Mouse (Mus musculus): Measurements from ENCODE around the gene Mapkapk2.

Gene Mapkapk2

DNA sequence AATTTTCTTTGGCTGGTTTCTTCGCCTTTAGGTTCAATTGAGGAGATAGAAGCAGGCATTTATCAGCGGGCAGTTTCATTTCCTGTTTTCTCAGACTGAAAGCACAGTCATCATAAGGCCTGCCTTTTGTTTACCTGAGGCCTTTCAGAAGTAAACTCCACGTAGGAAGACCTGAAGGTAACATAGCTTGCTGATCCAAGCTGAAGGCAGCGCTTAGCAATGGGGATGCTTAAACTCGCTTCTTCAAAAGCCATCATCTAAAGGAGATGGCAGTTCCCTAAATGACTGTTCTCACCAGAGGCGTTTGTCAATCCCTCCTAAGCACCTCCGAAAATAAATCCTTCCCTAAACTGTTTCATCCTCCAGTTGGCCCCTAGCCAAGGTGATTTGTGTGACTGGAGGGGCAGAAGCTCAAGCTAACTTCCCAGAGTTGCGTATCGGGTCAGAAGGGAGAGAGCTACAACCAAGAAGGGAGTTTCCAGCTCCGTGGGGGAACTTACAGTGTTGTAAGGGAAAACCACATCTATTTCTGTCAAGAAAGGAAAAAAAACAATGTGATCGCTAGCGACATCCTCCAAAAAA lies 13.0 kb upstream of the Mapkapk2 start:
- peak in 1 of 2 experiments; percentile 36 for DNase-seq (ENCODE audit: low spot score in 2 of 2)

DNA sequence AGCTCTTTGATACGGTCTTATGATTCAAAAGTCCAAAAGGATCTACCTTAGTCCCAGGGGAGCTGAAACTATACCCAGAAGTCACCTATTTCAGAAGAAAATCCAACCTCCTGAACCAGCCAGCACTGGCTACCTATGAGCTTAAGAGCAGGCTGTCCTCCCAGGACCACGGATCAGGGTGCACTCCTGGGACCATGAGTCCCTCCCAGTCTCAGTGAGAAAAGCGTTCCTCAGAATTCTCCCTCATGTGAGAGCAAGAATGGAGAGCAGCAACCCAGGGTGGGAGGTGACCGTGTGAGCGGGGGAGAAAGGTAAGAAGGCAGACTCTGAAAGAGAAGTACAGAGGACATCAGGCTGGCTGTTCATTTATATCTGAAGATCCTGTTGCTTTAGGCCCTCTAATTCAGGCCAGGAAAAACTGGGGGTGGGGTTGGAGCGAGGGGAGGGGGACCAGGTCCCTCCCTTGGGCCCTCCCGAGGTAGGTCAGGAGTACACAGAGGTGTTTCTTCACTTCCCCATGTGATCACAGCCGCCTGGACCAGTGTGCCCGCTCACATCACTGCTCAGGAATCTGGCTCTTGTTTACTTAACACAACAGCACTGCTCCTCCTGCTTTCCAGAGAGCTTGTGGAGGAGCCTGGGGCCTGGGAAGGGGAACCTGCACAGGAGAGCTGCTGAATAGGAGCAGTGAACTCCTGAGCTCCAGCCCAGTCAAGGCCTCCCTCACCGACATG lies 10.1 kb upstream of the Mapkapk2 start:
- no peak for DNase-seq (ENCODE audit: low spot score in 2 of 2)

DNA sequence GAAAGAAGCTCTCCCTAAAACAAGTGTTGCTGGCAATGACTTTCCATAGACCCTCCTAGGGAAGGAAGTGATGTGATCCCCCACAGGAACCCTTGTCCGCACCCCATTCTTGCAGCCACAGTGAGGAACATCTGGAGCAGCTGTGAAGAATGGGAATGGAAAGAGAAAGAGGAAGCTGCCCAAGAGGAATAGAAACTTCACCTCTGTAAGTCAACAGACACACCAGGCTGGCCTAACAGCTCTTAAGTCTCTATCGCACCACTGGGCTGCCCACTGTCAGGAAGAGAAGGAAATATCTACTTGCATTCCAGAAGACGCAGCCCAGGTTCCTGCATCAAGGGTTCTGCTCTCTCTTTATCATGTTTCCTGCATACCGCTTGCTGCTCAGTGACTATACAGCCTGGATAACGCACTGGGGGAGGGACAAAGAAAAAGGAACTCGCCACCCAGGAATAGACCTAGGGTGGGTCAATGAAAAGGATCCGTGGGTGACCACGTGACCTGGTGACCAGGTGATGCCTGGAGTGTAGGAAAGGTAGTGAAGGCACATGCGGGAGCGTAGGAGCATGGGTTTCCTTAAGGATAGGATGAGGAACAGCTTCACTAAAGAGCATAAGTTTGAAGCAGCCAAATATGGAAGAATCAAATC lies 6.3 kb upstream of the Mapkapk2 start:
- DNase-seq (ENCODE audit: low spot score in 2 of 2): no peak

DNA sequence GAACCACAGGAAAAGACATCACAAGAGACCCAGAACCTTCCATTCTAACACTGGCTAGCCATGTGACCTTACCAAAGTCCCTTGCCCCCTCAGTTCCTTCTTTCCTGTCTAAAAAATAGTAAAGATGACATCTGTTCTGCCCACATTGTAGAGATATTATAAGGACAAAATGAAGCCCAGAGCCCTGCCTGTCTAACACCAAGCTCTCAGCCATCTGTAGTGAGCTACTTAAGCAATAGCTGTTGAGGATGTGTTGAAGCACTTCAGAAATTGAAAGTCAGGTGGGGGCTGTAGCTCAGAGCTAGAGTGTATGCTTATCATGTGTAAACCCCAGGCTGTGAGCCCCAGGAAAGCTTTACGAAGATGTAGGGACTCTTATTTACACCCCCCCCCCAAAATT lies 3.2 kb upstream of the Mapkapk2 start:
- no peak for DNase-seq (ENCODE audit: low spot score in 2 of 2)

DNA sequence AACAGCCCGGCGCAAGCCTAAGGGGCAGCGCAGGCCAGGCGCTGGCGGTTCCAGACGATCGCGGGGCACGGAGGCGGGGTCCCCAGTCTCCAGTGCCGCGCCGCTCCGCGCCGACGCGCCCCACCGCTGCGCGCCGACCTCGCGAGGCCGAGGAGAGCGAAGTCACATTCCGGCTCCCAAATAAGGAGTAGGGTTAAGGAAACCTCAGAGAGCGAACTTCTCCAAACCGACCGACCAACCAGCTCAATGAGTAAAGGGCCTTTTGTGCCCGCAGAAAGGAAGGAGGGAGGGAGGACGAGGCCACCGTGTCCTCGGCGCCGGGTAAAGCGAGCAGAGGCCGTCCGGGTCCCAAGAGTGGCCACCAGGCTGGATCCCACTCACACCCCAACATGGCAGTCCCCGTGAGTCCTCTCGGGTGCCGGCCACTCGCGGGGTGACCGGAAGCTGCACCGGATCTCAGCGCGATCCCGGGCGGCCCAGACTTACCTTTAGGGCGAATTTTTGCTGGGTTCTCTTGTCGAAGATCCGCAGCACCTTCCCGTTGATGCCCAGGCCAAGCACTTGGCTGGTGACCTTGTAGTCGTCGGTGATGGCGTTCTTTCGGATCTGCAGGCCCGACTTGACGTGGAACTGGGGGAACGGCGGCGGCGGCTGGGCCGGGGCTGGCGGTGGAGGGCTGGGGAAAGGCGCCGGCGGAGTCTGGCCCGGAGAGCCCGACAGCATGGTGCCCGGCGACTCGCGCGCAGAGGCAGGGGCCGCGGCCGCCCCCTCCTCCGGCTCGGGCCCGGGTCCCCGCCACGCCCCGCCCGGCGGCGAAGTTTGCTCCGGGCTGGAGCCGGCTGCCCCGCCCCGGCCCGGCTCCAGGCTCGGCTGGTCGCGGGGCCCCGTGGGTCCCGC lies 575 bp downstream of the Mapkapk2 start:
- no peak for DNase-seq (ENCODE audit: low spot score in 2 of 2)

DNA sequence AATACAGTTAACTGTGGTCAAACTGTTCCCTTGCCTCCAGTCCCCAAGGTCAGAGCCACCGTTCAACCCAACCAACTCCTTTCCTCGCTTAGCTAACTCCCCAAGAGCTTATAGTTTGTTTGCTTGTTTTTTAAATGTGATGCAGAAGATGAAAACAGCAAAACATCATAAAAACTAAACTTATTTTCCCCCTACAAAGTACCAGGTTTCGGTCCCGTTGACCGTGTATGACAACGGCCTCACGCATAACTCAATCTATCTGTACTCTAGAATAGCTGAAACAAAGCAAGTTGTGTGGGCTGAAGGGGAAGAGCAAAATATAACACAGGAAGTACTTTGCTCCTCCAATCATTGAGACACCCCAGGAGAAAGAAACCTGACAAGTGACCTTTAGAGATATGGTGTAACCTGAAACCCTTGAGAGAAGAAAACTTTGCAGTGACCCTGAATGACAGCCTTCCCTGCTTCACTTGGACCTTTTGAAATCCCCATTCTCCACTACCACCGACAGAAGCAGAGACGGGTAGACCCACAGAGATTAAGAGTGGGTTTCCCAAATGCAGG lies 1.4 kb downstream of the Mapkapk2 start:
- no peak for DNase-seq (ENCODE audit: low spot score in 2 of 2)

DNA sequence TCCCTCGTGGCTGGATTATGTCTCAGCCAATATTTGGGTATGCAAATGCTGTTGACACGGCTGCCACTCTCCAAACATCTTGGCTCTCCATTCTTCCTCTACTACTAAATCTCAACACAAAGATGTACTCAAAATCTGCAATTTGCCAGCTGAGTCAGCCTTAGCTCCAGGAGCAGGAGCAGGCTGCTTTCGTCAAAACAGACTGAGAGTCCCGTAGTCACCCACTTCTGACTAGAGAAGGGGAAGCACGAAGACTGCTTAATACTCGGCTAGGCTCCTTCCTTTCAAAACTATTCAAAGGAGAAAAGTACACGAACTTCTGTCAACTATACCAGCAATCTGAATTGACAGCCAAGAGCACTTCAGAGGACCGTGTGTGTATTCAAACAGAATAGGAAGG lies 2.1 kb downstream of the Mapkapk2 start:
- DNase-seq (ENCODE audit: low spot score in 2 of 2): no peak

DNA sequence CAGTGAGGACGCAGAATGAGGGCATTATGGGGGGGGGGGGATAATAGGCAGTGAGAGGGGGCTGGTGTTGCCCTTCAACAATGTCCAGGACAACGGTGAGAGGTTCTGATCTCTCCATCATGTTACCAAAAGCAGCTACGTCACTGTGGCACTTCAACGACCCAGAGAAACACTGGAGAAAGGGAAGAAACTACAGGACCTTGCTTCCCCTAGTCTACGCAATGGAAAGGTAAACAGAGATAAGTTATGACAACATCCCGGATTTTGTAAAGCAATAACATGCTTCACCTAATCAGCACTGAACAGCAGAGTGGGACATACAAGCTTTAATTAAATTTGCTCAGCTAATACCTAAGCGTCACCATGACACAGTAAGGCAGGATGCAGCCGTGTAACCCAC lies 3.7 kb downstream of the Mapkapk2 start:
- no peak for DNase-seq (ENCODE audit: low spot score in 2 of 2)

DNA sequence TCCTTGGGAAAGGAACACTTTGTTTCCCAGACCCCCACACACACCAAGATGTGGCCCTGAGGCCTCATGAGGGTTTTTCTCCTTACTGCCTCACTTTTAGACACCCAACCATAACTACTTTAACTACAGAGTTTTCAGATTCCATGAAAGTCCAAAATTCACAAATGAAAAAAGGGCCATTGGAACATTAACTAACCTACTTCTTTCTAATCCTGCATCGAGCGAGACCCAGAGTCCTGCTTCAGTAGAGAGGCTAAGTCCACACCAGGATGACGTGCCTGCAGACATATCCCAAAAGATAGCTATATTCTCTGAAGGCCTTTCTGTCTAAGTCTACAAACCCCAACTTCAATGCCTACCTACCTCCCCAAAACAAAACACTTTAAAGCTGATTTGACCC lies 4.8 kb downstream of the Mapkapk2 start:
- DNase-seq (ENCODE audit: low spot score in 2 of 2): no peak

DNA sequence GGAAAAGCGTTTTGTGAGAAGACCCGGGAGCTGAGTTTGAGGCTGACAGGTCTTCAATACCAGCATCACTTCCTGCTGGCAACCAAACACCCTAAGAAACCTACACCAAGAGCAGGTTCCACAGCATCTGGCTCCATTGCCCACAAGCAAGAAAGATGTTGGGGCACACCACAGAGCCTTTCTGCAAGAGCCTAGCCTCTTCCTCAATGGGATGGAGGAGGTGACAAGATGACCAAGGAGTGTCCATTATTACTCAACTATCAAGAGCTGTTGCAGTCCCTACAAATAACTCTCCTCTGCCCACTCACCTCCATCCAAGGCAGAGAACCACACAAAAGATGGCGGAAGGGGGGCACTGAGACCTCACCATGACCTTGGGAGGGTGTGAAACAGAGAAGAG lies 5.5 kb downstream of the Mapkapk2 start:
- DNase-seq (ENCODE audit: low spot score in 2 of 2): no peak

DNA sequence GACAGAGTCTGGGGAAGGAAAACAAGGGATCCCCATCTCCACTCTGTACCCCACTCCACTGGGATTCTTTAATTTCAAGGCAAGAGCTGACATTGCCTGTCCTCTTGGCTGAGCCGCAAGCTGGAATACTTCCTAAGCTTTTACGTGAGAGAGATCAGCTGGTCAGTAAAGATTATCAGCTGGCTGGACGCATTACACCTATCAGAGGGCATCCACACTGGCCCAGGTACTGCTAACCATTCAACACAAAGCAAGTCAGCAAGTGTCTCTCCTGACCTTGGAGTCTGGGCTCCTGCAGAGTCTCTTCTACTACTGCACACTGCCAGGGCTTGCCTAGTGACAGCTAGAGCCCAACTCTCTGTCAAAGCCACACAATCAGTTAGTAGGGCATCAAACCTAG lies 6.1 kb downstream of the Mapkapk2 start:
- no peak for DNase-seq (ENCODE audit: low spot score in 2 of 2)

DNA sequence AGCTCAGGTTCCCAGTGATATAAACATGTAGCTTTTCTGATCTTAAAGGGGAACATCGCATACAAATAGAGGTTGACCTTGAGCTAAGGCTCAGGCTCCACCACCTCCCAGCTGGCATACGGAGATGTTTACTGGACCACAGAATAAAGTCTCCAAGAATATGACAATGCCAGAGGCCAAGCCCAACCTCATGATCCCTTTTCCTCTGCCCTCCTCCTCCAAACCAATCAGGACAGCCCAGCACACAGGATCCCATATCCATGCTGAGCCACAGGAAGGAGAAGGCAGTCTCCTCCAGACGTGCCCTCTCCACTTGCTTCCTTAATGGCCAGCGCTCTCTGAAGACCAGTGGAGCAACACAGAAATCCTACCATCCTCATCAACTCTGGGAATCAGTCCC lies 6.7 kb downstream of the Mapkapk2 start:
- DNase-seq (ENCODE audit: low spot score in 2 of 2): no peak

DNA sequence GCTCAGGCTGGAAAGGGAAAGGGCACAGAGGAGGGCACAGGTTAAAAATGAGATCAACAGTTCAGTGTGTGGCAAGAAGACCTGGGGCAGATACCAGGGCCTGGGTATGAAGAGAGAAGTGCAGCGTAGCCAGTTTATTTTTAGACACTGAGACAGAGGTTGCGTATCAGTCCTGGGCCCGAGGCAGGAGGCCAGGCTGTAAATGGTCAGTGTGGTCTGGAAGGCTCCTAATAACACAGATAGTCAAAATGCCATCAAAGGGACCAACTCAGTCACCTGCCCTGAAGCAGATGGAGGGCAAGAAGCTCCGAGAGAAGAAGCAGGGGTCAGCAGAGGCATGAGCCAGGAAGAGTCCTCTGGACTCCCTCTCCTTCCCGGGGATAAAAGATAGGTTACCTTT lies 7.4 kb downstream of the Mapkapk2 start:
- DNase-seq (ENCODE audit: low spot score in 2 of 2): no peak

DNA sequence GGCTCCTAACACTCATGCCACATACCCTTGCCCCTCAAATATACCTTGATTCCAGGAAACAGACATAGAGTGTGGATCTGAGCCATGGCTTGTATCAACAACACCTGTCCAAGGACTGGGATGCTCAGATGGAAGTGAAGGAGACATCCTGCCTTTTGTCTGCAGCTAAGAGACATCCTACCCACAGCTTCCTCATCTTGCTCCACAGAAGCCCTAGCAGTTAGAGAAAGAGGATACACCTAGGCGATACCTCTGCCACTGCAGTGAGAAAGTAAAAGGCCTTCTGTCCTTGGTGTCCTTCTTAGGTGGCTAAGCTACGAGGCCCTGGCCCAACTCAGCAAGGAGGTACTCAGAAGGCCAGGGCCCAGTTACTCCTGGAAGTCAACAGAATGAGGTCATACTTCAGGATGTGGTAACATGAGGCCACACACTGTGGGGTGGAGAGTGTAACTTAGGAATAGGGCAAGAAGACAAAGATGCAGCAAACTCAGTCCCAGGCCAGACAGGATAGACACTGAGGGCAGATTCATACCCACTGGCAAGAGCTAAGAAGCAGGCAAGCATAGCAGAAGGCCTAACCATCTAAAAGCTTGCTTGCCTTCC lies 8.0 kb downstream of the Mapkapk2 start:
- no peak for DNase-seq (ENCODE audit: low spot score in 2 of 2)

DNA sequence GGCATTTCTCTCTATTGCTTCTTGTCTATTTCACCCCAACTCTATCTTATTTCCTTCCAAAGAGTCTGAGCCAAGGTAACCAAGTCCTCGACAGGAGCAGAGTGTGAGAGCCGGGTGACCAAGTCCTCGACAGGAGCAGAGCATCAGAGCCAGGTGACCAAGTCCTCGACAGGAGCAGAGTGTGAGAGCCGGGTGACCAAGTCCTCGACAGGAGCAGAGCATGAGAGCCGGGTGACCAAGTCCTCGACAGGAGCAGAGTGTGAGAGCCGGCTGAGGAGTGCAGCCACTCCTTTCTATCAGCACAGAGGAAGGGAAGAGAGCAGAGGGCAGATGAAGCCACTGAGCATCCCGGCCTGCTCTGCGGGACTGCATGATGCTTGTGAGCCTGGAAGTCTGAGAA lies 9.1 kb downstream of the Mapkapk2 start:
- no peak for DNase-seq (ENCODE audit: low spot score in 2 of 2)

DNA sequence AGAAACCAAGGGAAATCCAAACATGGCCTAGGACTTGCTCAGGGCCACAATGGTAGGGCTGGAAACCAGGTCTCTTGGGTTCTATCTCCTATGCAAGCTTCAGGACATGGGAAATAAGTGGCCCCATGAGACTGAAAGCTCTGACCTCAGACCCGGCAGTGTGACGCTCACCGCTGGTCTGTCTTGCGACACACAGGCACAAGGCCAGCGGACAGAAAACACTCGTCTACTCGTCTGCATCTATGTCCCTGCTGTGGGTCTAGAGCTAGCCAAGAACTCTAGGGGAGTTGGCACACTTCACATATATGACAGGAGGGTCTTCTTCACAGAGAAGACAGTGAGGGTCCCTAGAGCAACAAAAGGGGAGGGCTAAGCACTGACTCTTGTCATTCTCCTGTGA lies 10.7 kb downstream of the Mapkapk2 start:
- no peak for DNase-seq (ENCODE audit: low spot score in 2 of 2)

DNA sequence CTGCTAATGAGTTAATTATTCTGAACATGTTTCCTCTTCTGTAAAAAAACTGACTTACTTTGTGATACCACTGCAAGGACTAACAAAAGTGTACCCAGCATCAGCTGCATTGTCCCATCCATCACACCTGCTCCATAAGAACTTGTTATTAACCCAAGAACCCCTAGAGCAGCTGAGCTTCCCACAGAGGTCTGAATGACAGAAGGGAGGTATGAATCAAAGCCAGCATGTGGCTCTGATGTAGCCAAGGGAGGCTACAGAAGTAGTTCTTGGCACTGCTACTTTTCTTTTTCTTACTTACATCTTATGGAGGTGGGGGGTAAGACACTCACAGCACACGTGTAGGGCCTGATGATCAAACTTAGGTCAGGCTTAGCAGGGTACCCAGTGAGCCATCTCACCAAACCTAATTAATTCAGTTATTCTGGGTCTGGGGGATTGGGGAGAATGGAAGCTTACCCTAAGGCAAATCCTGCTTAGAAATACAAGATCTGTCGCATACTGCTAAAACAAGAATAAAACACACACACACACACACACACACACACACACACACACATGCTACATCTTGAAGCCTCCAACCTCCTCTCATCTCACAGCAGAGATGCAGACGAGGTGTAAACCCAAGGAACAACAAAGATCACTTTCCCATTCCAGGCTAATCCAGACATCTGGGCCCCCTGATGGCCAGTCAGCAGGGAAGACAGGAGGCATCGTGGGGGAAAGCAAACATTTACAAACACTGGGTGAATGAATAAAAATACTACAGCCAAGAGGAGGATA lies 11.5 kb downstream of the Mapkapk2 start:
- DNase-seq (ENCODE audit: low spot score in 2 of 2): no peak

DNA sequence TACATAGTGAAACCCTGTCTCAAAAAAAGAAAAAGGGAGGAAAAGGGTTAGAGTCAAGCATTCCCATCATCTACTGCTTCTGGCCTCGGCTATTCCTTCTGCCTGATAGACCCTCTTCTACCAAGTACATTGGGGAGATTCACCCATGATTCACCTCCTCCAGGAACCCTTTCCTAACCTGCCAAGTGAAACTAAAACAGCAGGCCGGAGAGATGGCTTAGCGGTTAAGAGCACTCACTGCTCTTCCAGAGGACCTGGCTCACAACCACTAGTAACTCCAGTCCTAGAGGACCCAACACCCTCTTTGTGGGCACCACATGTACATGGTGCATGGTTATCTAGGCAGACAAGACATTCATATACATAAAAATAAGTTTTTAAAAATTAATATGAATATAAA lies 12.4 kb downstream of the Mapkapk2 start:
- DNase-seq (ENCODE audit: low spot score in 2 of 2): no peak

DNA sequence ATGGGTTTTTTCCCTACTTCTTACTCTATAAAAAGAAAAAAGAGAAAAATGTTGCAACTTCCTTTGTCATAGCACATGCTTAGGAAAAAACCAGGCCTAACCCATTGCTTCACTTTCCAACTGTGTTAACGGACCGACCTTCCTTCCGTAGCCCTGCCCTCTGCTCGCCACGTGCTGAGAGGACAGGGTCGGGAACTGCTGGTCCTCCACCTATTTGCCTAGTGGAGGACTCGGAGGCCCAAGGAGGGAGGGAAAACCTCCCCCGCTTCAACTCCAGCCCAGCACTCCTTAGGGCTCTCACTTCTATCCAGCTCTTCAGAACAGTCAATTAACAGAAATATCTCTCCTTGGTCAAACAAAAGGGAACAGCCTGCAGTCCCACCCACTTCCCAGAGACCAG lies 13.3 kb downstream of the Mapkapk2 start:
- DNase-seq (ENCODE audit: low spot score in 2 of 2): no peak

DNA sequence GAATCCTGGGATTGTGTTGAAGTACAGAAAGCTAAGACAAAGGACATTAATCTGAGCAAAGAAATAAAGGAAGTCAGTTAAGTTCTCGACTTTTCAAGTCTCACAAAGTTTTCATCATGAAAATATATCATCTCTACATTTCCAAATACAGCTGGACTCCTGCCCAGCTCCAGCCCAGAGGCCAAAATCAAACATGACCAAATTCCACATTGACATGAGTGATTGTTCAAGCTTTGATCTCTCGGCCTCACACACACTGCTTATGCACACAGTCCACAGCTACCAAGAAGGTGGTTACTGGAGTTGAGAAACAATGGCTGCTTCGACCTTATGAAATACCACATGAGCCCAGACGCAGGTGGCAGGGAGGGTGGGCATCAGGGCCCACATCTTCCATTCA lies 14.0 kb downstream of the Mapkapk2 start:
- DNase-seq (ENCODE audit: low spot score in 2 of 2): no peak

DNA sequence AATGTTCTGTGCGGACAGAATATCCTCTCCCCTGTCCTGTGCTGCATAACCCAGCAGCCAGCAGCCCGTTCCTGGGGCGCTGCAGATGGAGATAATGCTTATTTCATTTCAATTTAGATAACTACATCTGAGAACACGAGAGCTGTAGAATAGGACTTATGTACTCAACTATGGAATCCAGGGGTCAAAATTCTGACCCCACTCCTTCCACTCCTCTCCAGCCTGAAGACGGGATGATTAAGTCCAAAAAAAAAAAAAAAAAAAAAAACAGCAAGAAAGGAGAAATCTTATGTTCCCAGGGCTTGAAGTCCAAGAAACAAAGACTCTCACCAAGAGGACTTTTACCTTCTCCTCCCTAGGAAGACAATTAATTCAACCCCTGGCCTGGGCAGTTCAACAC lies 14.5 kb downstream of the Mapkapk2 start:
- DNase-seq (ENCODE audit: low spot score in 2 of 2): no peak
